Mouse (Mus musculus) testis, adult 2 months (tissue): ENCODE results near the gene Cct5. TPM values are rescaled to one million over a fixed set of nuclear protein-coding genes. Genes with fewer than 3 reads are reported as not detected.
A peak's percentile ranks its signal among the peaks of the same experiment; 100 is the strongest.

ENCODE experiments used
- H3K27ac ChIP-seq: fragments of 200-500 bp; 2 replicates; pipeline ENCODE4 v1.5.1; 2012; ENCODE audit warnings: low read depth, low read length; ENCODE audit not compliant: control insufficient read depth, insufficient read depth
- H3K27me3 ChIP-seq: fragments of 200-500 bp; 2 replicates; pipeline ENCODE4 v1.6.1; 2012; ENCODE audit warnings: mild to moderate bottlenecking, low read length, moderate library complexity; ENCODE audit not compliant: control insufficient read depth, insufficient read depth
- H3K36me3 ChIP-seq: fragments of 200-500 bp; 2 replicates; pipeline ENCODE4 v1.6.1; 2012; ENCODE audit warnings: mild to moderate bottlenecking, low read length; ENCODE audit not compliant: control insufficient read depth, insufficient read depth
- H3K4me1 ChIP-seq: fragments of 200-500 bp; 2 replicates; pipeline ENCODE4 v1.6.1; 2012; ENCODE audit warnings: low read length; ENCODE audit not compliant: control insufficient read depth, insufficient read depth
- H3K4me3 ChIP-seq: fragments of 200-500 bp; 2 replicates; pipeline ENCODE4 v1.5.1; 2012; ENCODE audit warnings: low read depth, mild to moderate bottlenecking, low read length, moderate library complexity, mixed read lengths; ENCODE audit not compliant: control insufficient read depth
- CTCF ChIP-seq: fragments of 200-500 bp; IDR thresholded peaks from 2 replicates; pipeline ENCODE4 v1.5.1; 2012; ENCODE audit warnings: low read depth, mild to moderate bottlenecking, inconsistent platforms, low read length, moderate library complexity; ENCODE audit not compliant: control insufficient read depth, insufficient read depth, insufficient replicate concordance
- POLR2A ChIP-seq: fragments of 200-500 bp; IDR thresholded peaks from 2 replicates; pipeline ENCODE4 v1.6.1; 2012; ENCODE audit warnings: low read depth, mild to moderate bottlenecking, inconsistent platforms, low read length, moderate library complexity; ENCODE audit not compliant: control insufficient read depth
- polyA plus RNA-seq: library from polyadenylated mRNA; depleted of rRNA; stranded (reverse); fragments of >200 nt; gene quantifications from 2 replicates; pipeline ENCODE4 v1.2.3, GENCODE M21; 2012

Gene Cct5
- polyA plus RNA-seq, 1 experiment, result 217 TPM

DNA sequence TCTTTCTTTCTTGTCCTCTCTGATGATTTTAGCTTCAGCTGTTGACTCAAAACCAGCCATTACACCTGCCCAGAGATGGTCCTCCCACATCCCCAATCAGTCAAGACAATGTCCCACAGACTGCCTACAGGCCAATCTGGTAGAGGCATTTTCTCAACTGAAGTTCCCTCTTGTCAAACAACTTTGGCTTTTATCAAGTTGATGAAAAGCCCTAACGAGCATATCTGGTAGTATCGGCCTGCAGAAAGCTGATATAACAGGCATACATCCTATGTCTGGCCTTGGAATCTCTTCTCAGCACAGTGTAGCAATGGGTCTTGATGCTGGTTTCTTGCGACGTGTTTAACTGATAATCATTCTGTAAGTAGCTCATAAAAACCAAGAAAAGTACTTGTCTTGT is 28.3 kb downstream of the Cct5 start:
- TF ChIP-seq CTCF (no peak), POLR2A (no peak)

DNA sequence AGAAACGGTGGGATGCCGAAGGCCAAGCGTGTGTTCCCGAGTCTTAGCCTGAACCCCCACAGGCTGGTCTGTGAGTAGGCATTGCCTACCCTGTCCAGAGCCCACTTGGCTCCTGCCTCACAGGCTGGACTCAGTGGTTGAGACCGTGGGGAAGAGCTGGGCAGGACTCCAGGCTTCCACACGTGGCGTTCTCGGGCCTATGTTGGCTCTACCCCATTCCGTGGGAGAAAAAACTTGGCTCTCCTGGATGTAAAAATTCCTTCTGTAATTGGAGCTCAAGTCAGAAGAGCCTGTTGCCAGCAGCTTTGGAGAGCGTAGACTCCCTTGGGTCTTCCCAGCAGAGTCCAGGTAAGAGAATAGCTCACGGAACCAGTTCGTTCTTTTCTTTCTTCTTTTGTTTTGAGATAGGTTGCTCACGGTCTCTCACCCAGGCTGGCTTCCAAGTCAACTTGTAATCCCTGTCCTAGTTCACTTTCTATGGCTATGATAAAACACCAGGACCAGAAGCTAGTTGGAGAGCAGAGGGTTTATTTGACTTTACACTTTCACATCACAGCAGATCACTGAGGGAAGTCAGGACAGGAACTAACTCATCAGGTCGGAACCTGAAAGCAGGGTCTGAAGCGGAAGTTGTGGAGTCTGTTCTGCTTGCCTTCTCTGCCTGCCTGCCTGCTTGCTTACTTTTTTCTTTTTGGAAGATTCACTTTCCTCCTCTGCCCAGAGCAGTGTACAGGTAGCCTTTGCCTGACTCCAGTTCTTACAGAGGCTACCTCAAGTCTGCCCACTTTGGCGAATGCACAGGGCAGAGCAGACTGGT is 29.5 kb downstream of the Cct5 start:
- Histone ChIP-seq H3K27me3 (no peaks in the 10 kb centered on the region), H3K4me3 (no peak overlapping the region), H3K27ac (peak overlapping the region; percentile 30; the same call in 1 of the 2 replicates), H3K4me1 (peaks cover 2% of the 10 kb centered on the region), H3K36me3 (no peaks in the 10 kb centered on the region)
- TF ChIP-seq POLR2A (no peak), CTCF (no peak)

More for the DNA sequence above, 28.3 kb downstream of the Cct5 start:
- no peaks in the 10 kb centered on the region for H3K36me3 ChIP-seq
- no peak overlapping the region for H3K4me3 ChIP-seq
- peaks cover 2% of the 10 kb centered on the region for H3K4me1 ChIP-seq
- no peaks in the 10 kb centered on the region for H3K27me3 ChIP-seq
- H3K27ac ChIP-seq, result no peak overlapping the region

DNA sequence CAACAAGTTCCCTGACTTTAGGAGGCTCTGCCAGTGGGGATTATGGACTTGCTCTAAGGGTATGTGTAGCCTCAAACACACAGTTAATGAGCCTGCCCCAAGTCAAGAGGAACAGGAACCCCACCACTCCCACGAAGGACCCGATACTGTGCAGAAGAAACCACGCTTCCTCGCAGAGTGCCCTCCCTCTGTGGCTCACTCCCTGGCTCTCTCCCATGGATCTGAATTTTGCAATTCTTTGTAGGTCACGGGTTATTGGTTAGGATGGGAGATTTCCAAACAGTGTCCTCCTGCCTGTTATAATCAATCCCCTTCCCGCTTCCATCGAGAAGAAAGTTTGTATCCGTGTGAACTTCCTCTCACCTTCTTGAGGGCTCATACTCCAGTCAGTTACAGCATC is 30.6 kb downstream of the Cct5 start:
- H3K36me3 ChIP-seq, result no peaks in the 10 kb centered on the region
- no peak overlapping the region for H3K4me3 ChIP-seq
- H3K27ac ChIP-seq, result no peak overlapping the region; the same call in 1 of the 2 replicates
- TF ChIP-seq CTCF, result no peak
- no peak for TF ChIP-seq POLR2A
- H3K27me3 ChIP-seq, result no peaks in the 10 kb centered on the region
- peaks cover 2% of the 10 kb centered on the region for H3K4me1 ChIP-seq

DNA sequence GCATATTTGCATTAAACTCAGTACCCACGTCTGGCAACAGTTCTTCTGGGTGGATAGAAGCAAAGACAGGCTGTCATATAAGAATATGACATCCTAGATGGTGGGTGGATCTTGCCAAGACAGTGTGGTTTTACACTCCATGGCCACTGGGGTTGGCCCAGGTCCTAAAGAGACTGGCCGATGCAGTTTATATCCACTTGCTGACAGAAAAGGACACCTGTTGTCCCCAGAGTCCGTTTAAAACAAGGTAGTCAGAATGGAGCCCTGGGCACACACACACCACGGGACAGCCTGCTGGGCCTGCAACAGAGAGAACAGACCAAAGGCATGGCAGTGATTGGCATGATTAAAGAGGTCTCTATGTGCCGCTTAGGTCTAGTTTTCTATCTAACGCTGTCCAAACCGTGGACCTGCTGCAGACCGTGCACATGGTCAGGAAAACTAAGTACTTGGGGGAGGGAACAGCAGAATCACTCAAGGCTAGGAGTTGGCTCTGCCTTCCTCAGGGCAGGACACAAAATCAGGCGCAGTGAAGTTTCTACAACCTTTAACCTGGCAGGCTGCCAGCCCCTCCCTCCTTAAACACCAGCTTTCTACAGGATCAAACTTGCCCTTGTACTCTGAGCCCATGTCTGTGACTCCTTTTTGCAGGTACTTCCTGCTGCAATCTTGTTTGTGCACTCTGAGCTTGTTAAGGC is 32.1 kb downstream of the Cct5 start:
- no peak overlapping the region for H3K27ac ChIP-seq
- H3K4me1 ChIP-seq, result peaks cover 2% of the 10 kb centered on the region
- TF ChIP-seq POLR2A (no peak), CTCF (no peak)
- H3K4me3 ChIP-seq, result no peak overlapping the region
- no peaks in the 10 kb centered on the region for H3K36me3 ChIP-seq
- H3K27me3 ChIP-seq, result no peaks in the 10 kb centered on the region

DNA sequence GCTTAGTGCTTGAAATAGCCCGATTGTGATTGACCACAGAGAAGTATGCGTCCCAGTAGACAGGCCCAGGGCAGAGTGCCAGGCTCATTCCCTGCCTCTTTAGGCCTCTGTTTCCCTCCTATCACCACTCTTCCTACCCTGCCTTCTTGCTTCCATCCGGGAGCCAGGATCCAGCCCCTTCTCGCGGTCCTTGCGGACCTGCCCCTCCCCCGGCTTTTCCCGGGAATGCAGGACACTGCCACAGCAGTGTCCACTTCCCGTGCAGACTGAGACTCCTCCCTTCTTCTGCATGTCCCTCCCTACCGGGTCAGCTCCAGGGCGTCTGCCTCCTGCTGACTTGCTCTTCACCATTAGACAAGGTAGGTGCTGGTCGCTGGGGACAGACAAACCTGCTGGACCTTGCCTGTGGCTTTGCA is 33.0 kb downstream of the Cct5 start:
- no peaks in the 10 kb centered on the region for H3K27me3 ChIP-seq
- no peak overlapping the region; the same call in 1 of the 2 replicates for H3K4me3 ChIP-seq
- peak overlapping the region; percentile 57; the same call in 1 of the 2 replicates for H3K27ac ChIP-seq

DNA sequence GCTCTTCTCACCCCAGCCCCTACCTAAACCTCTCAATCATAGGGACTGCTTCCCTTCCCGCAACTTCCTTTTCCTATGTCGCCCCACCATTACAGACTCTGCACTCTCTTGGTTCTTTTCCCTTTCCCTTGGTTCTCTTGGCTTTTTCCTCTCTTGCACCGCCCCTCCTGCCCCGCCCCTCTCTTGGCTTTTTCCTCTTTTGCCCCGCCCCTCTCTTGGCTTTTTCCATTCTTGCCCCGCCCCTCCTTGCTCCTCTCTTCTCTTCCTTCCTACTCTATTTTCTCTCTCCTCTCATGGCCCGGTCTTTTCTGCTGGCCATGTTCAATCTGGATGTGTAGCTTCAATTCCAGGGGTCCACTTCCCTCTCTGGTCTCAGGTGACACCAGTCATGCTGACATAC is 34.2 kb downstream of the Cct5 start:
- no peaks in the 10 kb centered on the region for H3K27me3 ChIP-seq
- H3K36me3 ChIP-seq, result no peaks in the 10 kb centered on the region
- H3K27ac ChIP-seq, result no peak overlapping the region
- H3K4me3 ChIP-seq, result no peak overlapping the region
- H3K4me1 ChIP-seq, result peaks cover 2% of the 10 kb centered on the region
- TF ChIP-seq CTCF (no peak), POLR2A (no peak)

More for the DNA sequence above, 33.0 kb downstream of the Cct5 start:
- no peaks in the 10 kb centered on the region for H3K36me3 ChIP-seq
- peaks cover 2% of the 10 kb centered on the region for H3K4me1 ChIP-seq
- TF ChIP-seq POLR2A (peak; percentile 60), CTCF (no peak)

DNA sequence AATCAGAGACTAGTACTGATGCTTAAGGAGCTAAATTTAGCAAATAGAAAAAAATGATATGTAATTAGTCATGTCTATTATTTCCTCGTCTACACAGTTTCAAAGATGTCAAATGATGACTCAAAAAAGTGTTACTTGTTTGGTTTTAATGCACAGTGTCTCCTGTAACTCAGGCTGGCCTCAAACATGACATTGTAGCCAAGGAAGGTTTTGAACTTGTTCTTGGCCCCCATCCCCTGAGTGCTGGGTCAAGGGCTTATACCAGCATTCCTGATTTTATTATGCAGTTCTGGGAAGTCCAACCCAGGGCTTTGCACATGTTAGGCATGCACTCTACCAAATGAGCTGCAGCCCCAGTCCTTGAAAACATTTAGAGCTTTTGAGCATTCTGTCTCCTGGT is 35.8 kb downstream of the Cct5 start:
- Histone ChIP-seq H3K27me3 (no peaks in the 10 kb centered on the region), H3K4me1 (no peaks in the 10 kb centered on the region; the same call in 1 of the 2 replicates), H3K36me3 (no peaks in the 10 kb centered on the region), H3K27ac (no peak overlapping the region), H3K4me3 (no peak overlapping the region)
- TF ChIP-seq POLR2A (no peak), CTCF (no peak)
